Comparison of ENCODE assay signal across 21 mouse cellular contexts in the genomic region with DNA sequence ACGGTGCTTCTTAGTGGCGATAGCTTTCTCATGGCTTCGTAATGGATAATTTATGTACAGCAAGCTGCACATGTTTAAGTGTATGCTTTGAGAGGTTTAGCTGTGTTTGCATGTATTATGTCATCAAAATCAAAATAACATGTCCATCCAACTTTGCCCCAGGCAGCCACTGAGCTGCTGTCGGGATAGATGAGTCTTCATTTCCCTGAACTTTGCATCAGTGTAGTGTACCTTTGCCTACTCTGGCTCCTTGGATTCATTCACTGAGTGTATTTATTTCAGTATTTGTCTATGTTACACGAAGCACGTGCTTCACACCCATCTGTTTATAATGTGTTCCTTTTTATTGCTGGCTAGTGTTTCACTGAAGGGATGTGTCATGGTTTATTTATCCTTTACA.
"Had no signal": no experiment of that assay in that cellular context is flagged by ENCODE, and none has a peak within 500 bp of the region (broad histone marks: within the 10 kb centered on the region; RNA-seq: fewer than 3 reads in every experiment).

No protein-coding gene starts in this region.

- ATAC-seq: hindbrain, postnatal 0 days; liver, postnatal 0 days had no signal

- H3K27me3 ChIP-seq: heart, embryonic 13.5 days; heart, embryonic 15.5 days; hindbrain, embryonic 13.5 days; hindbrain, embryonic 15.5 days; kidney, embryonic 15.5 days; limb, embryonic 13.5 days; limb, embryonic 15.5 days; liver, embryonic 13.5 days; liver, embryonic 15.5 days had no signal

- H3K36me3 ChIP-seq: heart, embryonic 15.5 days; hindbrain, embryonic 15.5 days had no signal

- H3K4me3 ChIP-seq: heart, adult 2 months; heart, embryonic 13.5 days; heart, embryonic 15.5 days; hindbrain, embryonic 13.5 days; hindbrain, embryonic 15.5 days; kidney, embryonic 15.5 days; limb, embryonic 13.5 days; limb, embryonic 15.5 days; liver, embryonic 13.5 days; liver, embryonic 15.5 days had no signal

- DNase-seq: gastrocnemius, postnatal 14 days; gastrocnemius, postnatal 36 days; heart, postnatal 14 days; heart, postnatal 36 days; kidney, postnatal 14 days; layer of hippocampus, adult 9-11 months; left cerebral cortex, postnatal 4 days; liver, embryonic 13.5 days; liver, postnatal 0 days had no signal

- H3K9ac ChIP-seq: heart, embryonic 13.5 days; heart, embryonic 15.5 days; hindbrain, embryonic 13.5 days; hindbrain, embryonic 15.5 days; kidney, embryonic 15.5 days; limb, embryonic 13.5 days; limb, embryonic 15.5 days; liver, embryonic 15.5 days; liver, postnatal 0 days had no signal

- H3K9me3 ChIP-seq: heart, embryonic 13.5 days; heart, embryonic 15.5 days; hindbrain, embryonic 13.5 days; hindbrain, embryonic 15.5 days; kidney, embryonic 15.5 days; limb, embryonic 13.5 days; limb, embryonic 15.5 days; liver, embryonic 13.5 days; liver, embryonic 15.5 days had no signal

- H3K27ac ChIP-seq: hindbrain, embryonic 13.5 days; hindbrain, embryonic 15.5 days; hindbrain, postnatal 0 days; kidney, embryonic 15.5 days; kidney, postnatal 0 days; limb, embryonic 13.5 days; limb, embryonic 15.5 days; liver, embryonic 13.5 days; liver, embryonic 15.5 days had no signal

- H3K4me2 ChIP-seq: heart, embryonic 11.5 days; heart, embryonic 13.5 days; heart, embryonic 15.5 days; hindbrain, embryonic 13.5 days; hindbrain, embryonic 15.5 days; kidney, embryonic 15.5 days; limb, embryonic 13.5 days; limb, embryonic 15.5 days; liver, embryonic 13.5 days; liver, embryonic 15.5 days had no signal
